Mouse (Mus musculus) cerebellum, adult (tissue): ENCODE results near the gene Ccdc155.
"Not testable (repeated sequence)": the region's sequence is repeated elsewhere in the genome, so short reads cannot be mapped to it uniquely, and the experiment has no call there.

ENCODE experiments used
- ATAC-seq: cut with Nextera tagmentation; 2 replicates; pipeline ENCODE4 v1.9.2; 2017; ENCODE audit warnings: mild to moderate bottlenecking, moderate library complexity, mixed read lengths; ENCODE audit not compliant: insufficient number of reproducible peaks, low FRiP score, low TSS enrichment

Gene Ccdc155

DNA sequence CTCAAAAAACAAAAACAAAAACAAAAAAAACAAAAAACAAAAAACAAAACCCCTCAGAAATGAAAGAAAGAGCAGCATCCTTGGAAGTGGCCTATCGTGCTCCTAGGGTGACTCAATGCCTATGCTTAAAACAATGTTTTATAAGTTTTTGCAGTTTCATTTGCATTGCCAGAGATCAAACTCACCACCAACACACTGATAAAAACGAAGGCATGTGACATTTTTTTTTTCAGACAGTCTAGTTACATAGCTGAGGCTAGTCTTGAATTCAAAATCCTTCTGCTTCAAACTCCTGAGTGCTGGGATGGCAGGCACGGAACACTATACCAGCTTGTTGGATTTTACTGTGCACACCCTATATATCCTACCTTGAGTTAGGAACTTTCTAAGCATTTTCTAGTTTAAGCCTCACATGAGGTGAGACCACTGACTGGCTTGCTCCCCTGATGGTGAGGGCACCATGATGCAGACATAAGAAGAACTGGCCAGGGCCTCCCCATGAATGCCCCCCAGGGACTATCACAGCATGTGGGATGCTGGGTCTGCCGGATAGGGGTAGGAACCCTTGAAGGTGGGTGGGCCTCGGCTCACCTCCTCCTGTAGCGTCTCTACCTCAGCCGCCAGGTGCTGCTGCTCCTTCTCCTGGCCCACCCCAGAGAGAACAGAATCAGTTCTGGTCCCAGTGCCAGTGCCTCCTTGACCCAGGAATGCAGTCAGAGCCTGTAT is 11.9 kb downstream of the Ccdc155 start:
- no peak for ATAC-seq

DNA sequence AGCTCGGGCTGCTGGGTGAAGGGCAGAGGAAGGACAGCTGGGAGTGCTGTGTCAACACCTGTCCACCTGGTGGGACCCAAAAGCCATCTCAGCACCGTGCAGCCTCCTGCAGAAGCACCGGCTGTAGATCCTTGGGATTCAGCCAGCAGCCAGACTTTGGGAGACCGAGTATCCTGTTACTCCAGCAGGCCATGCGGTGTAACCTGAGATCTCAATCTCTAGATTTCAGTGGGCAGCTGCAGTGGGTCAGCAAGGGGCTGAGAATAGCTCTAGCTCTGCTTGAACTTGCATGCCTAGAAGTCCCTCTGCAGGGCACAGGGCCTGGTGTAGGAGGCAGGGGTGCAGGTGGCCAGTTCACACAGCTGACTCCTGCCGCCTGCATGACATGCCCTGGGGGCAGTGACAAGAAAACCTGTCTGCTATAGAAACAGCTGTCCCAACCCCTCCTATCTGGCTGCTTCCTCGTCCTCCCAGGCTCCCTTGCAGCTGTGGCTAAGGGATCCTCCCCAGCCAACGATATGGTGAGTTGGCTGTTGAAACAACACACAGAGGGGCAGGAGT is 12.8 kb downstream of the Ccdc155 start:
- peak; percentile 37; the same call in 1 of the 2 replicates for ATAC-seq

DNA sequence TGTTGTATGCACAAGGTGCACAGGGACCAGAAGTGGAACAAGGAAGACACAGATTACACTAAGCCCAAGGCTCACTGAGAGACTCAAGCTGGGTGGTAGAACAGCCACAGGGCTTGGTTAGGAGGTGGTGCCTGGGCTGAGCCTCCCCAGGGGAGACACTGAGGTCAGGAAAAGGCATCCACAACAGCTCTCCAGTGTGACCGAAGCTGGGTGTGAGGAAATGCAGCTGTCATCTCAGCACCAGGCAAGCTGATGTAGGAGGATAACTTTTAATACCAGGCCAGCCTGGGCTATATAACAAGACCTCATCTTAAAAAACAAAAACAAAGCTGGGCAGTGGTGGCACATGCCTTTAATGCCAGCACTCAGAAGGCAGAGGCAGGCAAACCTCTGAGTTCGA is 13.5 kb downstream of the Ccdc155 start:
- no peak for ATAC-seq

DNA sequence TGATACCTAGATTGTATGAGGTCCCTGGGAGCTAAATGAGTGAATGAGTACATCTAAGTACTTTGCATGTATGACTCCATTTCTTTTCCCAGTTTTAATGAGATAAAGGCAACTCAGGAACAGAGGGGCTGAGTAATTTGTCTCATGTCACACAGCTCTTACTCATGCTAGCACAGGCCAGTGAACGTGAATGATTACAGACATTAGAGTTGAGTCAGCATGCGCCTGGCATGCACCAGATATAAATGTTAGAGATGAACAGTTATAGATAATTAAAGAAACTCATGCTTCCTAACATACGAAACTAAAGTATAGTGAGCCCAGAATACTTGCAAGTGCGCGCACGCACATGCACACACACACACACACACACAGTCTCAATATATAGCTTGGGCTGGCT is 14.5 kb downstream of the Ccdc155 start:
- ATAC-seq, result no peak

DNA sequence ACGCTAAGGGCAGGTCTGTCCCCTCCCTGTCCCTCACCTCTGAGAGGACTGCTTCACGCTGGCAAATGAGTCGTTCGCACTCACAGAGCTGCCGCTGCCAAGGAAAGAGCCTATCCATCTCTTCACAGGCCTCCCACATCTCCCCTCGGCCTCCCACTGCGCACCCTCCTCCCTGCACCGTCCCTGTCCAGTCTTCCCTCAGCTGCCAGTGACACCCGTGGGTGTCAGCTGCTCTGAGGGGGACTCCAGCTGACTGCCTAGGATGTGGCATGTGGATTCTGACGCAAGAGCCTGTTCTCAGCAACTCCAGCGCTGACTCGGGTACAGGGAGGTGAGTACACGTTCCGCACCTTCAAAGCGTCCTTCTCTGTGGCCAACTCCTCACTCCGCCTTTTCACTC is 15.1 kb downstream of the Ccdc155 start:
- no peak for ATAC-seq

DNA sequence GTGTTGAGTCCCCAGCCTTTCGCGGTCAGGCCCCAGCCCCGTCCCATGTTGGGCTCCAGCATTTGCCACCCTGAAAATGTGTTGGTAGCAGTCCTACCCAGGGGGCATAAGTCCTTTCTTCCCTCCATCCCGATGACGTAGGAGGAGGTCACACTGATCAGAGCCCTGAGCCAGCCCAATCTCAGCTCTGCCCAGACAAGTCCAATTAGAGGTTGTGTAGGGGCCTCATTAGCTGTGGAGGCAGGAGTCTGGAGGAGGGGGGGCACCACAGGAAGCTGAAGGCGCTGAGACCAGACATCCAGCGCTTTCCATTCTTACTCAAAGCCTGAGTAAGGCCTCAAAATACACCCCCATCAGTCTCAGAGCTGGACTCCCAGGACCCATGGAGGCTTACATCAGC is 18.8 kb downstream of the Ccdc155 start:
- no peak for ATAC-seq

DNA sequence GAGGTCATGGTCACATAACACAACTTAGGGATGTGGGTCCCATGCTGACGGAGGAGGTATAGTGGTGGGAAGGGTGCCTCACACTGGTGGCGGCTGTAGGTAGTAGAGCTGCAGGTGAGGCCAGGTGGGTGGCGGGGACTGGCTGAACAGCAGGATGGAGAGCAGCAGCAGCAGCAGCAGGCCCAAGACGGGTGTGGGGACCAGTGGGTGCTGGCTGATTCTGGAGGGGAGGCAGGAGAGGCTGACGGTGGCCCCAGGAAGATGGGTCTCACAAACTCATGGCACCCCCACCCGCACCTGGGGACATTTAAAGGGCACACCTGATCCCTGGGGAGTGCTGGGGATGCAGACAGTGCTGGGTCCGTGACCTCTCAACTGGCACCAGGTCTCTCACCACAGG is 21.0 kb downstream of the Ccdc155 start:
- ATAC-seq, result no peak

DNA sequence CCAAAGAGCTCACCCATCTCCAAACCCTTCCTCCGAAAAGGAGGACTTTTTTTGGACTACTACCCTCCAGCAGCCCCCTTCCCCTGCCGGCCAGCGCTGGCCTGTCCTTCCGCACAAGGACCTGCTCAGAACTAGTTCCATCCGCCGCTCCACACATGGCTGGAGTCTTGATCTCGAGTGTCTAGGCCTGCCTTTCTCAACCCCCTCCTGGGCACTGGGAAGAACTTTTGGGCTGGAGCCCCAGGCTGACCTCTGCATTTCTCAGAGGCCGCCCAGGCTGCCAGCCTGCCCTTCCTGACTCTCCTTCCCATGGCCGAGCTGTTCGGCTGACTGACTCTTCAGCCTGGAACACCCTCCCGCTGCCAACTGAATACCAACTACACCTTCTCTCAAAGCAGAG is 22.1 kb downstream of the Ccdc155 start:
- 0 out of 2 replicates have a peak, but pooled peaks have one; percentile 2 for ATAC-seq

DNA sequence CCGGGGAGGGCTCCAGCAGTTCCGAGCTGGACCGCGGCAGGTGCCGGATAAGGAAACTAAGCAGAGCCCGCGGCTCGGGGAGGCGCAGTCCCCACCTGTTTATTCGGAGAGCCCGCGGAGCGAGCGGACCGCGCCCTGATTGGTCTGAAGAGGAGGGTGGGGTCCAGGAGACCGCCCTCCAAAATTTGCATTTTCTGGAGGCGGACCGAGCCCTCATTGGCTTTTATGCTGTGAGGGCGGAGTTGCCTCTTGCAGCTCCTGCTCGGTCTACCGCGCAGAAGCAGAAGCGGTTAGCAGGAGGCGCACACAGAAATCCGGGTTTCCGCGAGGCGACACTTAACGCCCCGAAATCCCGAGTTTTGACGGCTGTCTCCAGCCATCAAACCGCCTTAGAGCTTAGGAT is 22.5 kb downstream of the Ccdc155 start:
- ATAC-seq, result peak; percentile 88

DNA sequence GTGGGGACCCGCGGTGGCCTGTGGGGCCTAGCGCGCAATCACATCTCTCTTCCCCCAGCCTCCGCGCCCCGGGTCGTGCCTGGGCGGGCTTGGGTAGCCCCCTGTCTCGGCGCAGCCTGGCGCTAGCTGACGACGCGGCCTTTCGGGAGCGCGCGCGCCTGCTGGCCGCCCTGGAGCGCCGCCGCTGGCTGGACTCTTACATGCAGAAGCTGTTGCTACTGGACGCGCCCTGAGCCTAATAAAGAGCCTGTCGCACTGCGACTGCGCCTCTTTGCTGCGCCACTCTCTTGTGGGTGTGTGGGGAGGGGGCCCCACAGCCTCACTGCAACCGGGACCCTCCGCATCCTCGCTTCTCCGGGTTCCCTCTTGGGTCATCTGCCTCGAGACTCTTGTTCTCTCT is 23.2 kb downstream of the Ccdc155 start:
- no peak for ATAC-seq

DNA sequence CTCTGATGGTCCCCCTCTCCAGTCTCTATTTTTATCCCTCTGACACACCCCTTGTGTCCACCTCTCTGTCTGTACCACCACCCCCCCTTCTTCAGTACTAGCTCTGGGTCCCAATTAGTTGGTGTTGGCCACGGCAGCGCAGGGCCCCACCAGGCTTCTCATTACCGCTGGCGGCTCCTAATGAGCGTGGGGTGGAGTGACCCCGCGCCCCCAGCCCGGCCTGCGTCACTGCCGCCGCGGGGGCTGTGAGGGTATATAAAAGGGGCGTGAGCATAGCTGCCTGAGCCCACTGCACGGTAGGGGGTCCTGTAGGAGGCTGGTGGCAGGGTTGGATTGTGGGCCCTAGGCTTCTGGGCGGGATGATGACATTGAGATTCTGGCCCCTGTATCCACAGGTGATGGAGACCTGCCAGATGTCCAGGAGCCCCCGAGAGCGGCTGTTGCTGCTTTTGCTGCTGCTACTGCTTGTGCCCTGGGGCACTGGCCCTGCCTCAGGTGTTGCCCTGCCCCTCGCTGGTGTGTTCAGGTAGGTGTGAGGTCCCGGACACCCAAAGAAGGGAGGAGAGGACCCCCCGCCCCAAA is 23.7 kb downstream of the Ccdc155 start, which contains the start of gene Pth2:
TSS of gene Pth2 (plus strand) at position 100 of the 582 bp plus-strand sequence.
- no peak for ATAC-seq

DNA sequence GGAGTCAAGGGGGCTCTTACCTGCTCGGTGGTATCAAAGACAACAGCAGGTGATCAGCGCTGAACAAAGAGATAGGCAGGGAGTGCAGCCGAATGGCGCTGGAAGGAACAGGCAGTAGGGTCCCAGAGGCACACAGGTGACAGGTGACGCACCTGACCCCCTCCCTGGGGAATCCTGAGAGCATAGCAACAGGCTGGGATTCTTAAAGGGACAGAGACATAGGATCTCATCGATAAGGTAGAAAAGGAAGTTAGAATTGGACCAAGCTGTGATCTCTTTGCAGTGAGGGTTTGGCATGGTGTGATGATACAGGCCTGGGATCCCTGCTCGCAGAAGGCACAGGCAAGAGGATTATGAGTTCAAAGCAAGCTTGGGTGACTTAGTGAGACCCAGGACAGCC is 25.2 kb downstream of the Ccdc155 start, which contains the start of gene Gfy:
TSS of gene Gfy (minus strand) at position 101 of the 400 bp plus-strand sequence.
- ATAC-seq, result no peak

DNA sequence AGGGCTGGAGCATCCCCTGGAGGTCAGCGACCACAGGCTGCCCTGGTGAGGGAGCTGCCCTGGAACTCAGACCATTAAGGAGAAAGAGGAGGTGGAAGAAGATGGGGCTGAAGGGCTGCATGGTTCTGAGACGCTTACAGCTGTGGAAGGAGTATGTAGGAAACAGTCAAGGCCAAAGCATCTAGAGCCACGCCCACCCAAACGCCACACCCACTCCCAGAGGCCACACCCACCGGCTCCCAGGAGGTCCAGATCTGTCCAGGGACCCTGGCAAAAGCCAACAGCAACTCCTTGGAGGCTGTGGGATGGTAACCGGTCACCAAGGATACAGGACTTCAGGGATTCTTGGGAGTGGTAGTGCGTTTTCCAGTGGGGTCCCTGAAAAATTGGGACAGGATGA is 26.1 kb downstream of the Ccdc155 start:
- no peak for ATAC-seq

DNA sequence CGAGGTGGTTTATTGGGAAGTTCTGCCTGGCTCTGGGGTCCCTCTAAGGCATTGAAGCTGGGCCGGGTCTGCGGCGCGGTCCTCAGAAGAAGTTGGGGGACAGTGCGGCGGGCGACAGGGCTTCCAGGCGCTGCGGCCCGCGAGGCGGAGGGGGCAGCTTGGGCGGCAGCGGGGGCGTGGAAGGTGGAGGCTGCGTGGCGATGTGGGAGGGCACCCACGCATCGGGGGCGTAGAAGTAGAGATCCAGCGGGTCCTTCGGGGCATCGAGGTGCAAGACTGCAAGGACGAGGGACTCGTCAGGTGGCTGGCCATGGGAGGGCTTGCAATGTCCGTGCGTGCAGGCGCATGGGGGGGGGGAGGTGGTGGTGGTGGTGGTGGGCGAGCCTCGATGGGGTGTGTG is 28.3 kb downstream of the Ccdc155 start:
- no peak for ATAC-seq

DNA sequence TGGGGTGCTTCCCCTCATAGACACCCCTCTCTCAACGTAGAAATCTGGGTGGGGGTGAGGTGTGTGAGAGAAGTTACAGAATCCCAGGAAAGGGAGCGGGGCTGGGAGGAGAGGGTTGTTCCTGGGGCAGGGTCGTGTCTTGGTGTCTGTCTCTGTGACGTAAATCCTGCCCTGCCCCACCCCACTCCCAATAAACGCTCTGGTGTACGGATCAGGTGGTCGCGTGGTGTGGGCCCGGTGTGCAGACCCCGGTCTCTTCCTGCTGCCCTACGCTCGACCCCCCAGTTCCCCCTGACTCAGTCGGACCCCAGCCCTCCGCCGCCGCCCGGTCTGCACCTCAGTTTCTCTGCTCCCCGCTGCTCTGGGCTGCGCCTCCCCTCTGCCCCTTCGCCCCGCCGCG is 28.8 kb downstream of the Ccdc155 start:
- ATAC-seq, result no peak

DNA sequence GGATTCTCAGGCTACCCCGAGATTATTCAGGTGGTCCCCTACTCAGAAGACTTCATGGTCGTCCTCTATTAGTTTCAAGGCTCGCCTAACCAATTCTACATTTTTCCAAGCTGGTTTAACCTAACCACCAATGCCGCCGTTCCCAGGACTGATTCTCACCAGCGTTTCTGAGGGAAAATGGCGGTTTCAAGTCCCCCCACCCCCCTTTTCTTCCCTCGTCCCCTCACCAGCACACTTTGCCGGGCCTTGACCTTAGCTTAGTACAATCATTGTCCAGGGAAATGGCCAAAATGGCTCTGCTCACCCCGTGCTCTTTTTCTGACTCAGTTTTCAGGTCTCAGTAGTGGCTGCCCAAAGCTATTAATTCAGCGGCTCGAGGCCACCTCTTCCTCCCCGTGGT is 29.3 kb downstream of the Ccdc155 start:
- no peak for ATAC-seq

DNA sequence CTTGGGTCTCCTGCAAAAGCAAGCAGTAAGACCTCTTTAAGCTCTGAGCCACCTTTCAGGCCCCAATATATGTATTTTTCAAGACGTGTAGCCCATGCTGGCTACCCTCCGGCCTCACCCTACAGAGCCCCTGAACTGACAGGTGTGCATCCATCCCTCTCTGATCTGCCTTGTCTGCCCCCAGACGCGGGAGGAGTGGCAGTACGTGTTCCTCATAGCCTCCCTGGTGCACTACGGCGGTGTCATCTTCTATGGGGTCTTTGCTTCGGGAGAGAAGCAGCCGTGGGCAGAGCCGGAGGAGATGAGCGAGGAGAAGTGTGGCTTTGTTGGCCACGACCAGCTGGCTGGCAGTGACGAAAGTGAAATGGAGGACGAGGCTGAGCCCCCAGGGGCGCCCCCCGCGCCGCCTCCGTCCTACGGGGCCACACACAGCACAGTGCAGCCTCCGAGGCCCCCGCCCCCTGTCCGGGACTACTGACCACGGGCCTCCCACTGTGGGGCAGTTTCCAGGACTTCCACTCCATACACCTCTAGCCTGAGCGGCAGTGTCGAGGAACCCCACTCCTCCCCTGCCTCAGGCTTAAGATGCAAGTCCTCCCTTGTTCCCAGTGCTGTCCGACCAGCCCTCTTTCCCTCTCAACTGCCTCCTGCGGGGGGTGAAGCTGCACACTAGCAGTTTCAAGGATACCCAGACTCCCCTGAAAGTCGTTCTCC is 30.0 kb downstream of the Ccdc155 start:
- ATAC-seq, result no peak

DNA sequence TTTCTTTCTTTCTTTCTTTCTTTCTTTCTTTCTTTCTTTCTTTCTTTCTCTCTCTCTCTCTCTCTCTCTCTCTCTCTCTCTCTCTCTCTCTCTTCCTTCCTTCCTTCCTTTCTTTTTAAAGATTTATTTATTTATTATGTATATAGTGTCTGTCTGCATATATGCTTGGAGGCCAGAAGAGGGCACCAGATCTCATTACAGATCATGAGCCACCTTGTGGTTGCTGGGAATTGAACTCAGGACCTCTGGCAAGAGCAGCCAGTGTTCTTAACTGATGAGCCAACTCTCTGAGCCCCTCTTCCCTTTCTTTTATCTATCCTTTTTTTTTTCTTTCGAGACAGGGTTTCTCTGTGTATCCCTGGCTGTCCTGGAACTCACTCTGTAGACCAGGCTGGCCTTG is 30.9 kb downstream of the Ccdc155 start:
- not testable (repeated sequence) for ATAC-seq

DNA sequence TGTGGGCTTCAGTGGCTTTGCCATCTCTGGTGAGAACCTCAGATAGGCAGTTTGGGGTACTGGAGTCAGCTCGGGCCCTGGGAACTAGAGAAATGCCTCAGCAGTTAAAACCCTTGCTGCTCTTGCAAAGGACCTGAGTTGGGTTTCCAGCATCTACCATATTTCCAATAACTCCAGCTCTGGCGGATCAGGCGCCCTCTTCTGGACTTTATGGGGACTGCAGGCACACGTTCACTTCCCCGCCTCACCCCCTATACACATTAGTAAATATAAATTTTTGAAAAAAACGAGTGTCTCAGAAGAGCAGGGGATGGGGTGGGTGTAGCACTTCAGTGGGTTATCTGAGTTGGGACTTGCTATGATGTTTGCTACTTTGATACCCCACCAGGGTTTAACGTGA is 31.7 kb downstream of the Ccdc155 start:
- ATAC-seq, result no peak

DNA sequence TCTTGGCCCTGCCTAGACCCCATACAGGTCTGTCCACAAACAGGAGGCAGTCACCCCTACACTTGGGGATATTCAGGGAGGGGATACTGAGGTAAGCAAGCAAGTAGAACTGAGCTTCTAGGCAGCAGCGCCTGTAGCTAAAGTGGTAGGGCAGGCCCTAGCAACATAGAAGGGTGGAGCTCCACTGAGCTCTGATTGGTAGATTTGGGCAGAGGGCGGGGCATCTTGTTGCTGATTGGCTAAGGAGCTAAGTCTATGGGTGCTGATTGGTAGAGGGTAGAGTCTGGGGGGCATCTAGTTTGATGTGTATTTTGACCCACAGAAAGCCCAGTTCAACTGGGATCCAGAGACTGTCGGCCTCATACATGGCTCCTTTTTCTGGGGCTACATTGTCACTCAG is 35.2 kb downstream of the Ccdc155 start:
- peak; percentile 40 for ATAC-seq

DNA sequence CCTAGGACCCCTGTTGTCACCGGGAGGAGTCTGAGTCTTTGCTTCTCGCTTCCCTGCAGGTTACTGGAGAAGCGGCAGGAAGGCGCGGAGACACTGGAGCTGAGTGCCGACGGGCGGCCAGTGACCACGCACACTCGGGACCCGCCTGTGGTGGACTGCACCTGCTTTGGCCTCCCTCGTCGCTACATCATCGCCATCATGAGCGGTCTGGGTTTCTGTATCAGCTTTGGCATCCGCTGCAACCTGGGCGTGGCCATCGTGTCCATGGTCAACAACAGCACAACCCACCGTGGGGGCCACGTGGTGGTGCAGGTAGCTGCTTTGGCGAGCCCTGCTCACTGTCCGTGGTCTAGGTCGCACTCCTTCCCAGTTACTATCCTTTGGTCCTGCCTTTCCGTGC is 36.0 kb downstream of the Ccdc155 start:
- no peak for ATAC-seq
